Mouse (Mus musculus): ENCODE measurements around the gene Oxld1.

GRCm38 (mm10) chr11:120505661-120506060 lies 47.8 kb upstream of the Oxld1 start:
- TF ChIP-seq POLR2A (IDR thresholded peaks at IDR 0.05; ENCODE audit: low read depth, low read length) (no peak), CTCF (IDR thresholded peaks at IDR 0.05; ENCODE audit: extremely low read depth, insufficient read length, insufficient replicate concordance, low read depth, low read length) (no peak)
